Mouse (Mus musculus) liver, postnatal 0 days (tissue): ENCODE results near the gene Ddx18.

Experiments used
- CTCF ChIP-seq: sonication (generic); IDR thresholded peaks from 2 replicates; pipeline ENCODE4 v1.5.1; 2016; ENCODE audit warnings: antibody characterized with exemption, low read depth
- EP300 ChIP-seq: IDR thresholded peaks from 2 replicates; pipeline ENCODE4 v1.6.1; 2016; ENCODE audit warnings: antibody characterized with exemption, low read depth, mild to moderate bottlenecking

GRCm38 (mm10) chr1:121546844-121547243 is 20.9 kb downstream of the Ddx18 start:
- TF ChIP-seq CTCF: no peak
- TF ChIP-seq EP300: no peak
